Mouse (Mus musculus) hindbrain, postnatal 0 days (tissue): ENCODE results near the gene H2-M10.6. TPM values are rescaled to one million over a fixed set of nuclear protein-coding genes. Genes with fewer than 3 reads are reported as not detected.
A peak's percentile ranks its signal among the peaks of the same experiment; 100 is the strongest.
"Not testable (repeated sequence)": the region's sequence is repeated elsewhere in the genome, so short reads cannot be mapped to it uniquely, and the experiment has no call there.

Source experiments
- ATAC-seq: fragments of 200-750 bp; cut with Nextera tagmentation; 2 replicates; pipeline ENCODE4 v1.8.0; 2017; ENCODE audit warnings: mild to moderate bottlenecking, moderate TSS enrichment, moderate library complexity
- DNase-seq: peaks from one replicate; pipeline ENCODE4 v3.0.0-alpha.2; 2015; ENCODE audit warnings: low spot score
- H3K27ac ChIP-seq: fragments of 300-500 bp; sonication (generic); 2 replicates; pipeline ENCODE4 v1.5.1; 2014; ENCODE audit warnings: mild to moderate bottlenecking
- H3K27me3 ChIP-seq: fragments of 300-500 bp; sonication (generic); 2 replicates; pipeline ENCODE4 v1.6.1; 2014; ENCODE audit warnings: low read length, mixed read lengths; ENCODE audit not compliant: insufficient read depth
- H3K36me3 ChIP-seq: fragments of 300-500 bp; sonication (generic); 2 replicates; pipeline ENCODE4 v1.6.1; 2014; ENCODE audit warnings: low read length, mixed read lengths; ENCODE audit not compliant: insufficient read depth
- H3K4me1 ChIP-seq: fragments of 300-500 bp; sonication (generic); 2 replicates; pipeline ENCODE4 v1.6.1; 2014; ENCODE audit warnings: antibody characterized with exemption, low read length, mixed read lengths; ENCODE audit not compliant: insufficient read depth
- H3K4me2 ChIP-seq: fragments of 300-500 bp; sonication (generic); 2 replicates; pipeline ENCODE4 v1.6.1; 2014; ENCODE audit warnings: low read depth, mild to moderate bottlenecking, low read length, moderate library complexity, mixed read lengths
- H3K4me3 ChIP-seq: fragments of 300-500 bp; sonication (generic); 2 replicates; pipeline ENCODE4 v1.5.1; 2014; ENCODE audit warnings: low read length
- H3K9ac ChIP-seq: fragments of 300-500 bp; sonication (generic); replicated peaks from 2 replicates; pipeline ENCODE4 v1.6.1; 2014; ENCODE audit warnings: mild to moderate bottlenecking, low read length, moderate library complexity, mixed read lengths
- H3K9me3 ChIP-seq: fragments of 300-500 bp; sonication (generic); 2 replicates; pipeline ENCODE4 v1.6.1; 2016; ENCODE audit warnings: low read length, mixed read lengths
- CTCF ChIP-seq: IDR thresholded peaks from 2 replicates; pipeline ENCODE4 v1.5.1; 2016; ENCODE audit warnings: antibody characterized with exemption, control low read depth, low read depth
- WGBS: fragments of 180-500 bp; shearing (Covaris S2); extraction: QIAGEN DNeasy Blood & Tissue Kit; methylation state at CpG from one replicate; pipeline ENCODE4 v1.1.7; 2014; 5-methylcytosine and 5-hydroxymethylcytosine counted together
- polyA plus RNA-seq: library from polyadenylated mRNA; unstranded; fragments of >200 nt; fragmentation: Nextera tagmentation; extraction: Ambion mirVana; gene quantifications from 2 replicates; pipeline ENCODE4 v1.2.1, GENCODE M21; 2015
- total RNA-seq: library from RNA; depleted of rRNA; stranded (reverse); fragments of >200 nt; gene quantifications from 2 replicates; pipeline ENCODE4 v1.2.3, GENCODE M21; 2014; rRNA removed

H2-M10.6 gene
- total RNA-seq, result not detected in 2 replicates
- polyA plus RNA-seq, result not detected in 2 replicates

DNA sequence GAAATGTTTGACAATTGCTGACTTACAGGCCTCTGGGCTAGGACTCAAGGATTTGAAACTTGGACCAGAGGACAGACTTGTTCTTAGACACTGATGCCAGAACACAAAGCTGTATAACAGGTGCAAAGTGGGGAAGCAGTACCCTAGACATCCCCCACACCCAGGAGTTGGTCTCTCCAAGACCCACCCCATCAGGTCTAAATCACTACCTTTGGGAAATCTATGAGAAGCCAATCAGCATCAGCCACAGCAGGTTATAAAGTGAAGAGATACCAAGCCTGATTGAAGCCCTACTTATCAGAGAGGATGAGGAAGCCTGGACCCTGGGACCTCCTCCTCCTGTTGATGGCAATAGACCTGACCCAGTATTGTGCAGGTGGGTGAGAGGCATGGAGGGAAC lies at the start of gene H2-M10.6:
TSS of gene H2-M10.6 (plus strand) at position 301 of the 400 bp plus-strand sequence.
- Histone ChIP-seq H3K4me2 (no peak within 1 kb of the TSS), H3K36me3 (no peaks in the 10 kb centered on the region), H3K9me3 (no peaks in the 10 kb centered on the region), H3K4me3 (no peak within 1 kb of the TSS), H3K9ac (no peak within 1 kb of the TSS), H3K27ac (no peak within 1 kb of the TSS), H3K4me1 (no peaks in the 10 kb centered on the region), H3K27me3 (no peaks in the 10 kb centered on the region)
- DNase-seq (no peak), ATAC-seq (no peak)
- TF ChIP-seq CTCF, result no peak

DNA sequence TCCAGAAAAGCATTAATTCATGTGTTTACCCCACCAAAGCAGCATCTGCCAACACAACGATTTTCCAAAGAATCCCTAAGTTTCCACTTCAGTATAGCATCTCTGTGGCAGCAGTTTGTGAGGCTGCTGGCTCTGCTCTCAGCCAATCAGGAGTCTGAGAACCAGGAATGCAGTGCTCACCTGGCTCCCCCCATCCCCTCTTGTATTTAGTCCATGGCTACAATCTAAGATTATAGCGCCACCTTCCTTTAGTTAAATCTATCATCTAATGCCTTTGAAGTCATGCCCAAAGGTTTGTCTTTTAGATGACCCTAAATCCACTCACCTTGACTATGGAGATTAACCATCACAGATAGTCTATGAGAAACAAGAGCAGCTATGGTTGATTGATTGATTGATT lies 48.2 kb upstream of the H2-M10.6 start:
- ATAC-seq (0 out of 2 replicates have a peak, but pooled peaks have one; percentile 29), DNase-seq (peak; percentile 22)
- no peaks in the 10 kb centered on the region for H3K27me3 ChIP-seq
- H3K9ac ChIP-seq, result no peak overlapping the region
- H3K4me3 ChIP-seq, result no peak overlapping the region
- no peaks in the 10 kb centered on the region for H3K4me1 ChIP-seq
- no peaks in the 10 kb centered on the region for H3K9me3 ChIP-seq
- H3K36me3 ChIP-seq, result no peaks in the 10 kb centered on the region
- no peak overlapping the region for H3K27ac ChIP-seq
- 50% methylated on average over 2 of the region's 2 CpGs for WGBS
- no peak for TF ChIP-seq CTCF
- no peak overlapping the region for H3K4me2 ChIP-seq

DNA sequence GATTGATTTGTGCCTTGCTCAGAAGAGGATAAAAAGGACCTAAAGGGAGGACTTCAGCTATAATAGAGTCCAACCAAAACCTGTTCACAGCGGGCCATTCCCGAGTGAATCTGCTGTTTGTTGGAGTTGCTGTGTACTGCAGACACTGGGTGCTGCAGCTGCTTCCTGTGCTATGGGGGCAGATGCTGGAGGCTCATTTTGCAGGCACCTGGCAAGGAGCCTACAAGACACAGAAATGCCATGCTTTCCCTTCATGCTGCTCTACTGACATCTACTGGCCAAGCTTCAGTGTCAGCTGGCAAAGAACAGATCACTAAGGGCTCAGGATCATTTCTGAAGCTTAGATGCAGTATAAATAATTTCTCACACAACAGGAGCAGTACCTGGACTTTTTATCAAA lies 47.7 kb upstream of the H2-M10.6 start:
- H3K27me3 ChIP-seq, H3K4me3 ChIP-seq, H3K9ac ChIP-seq, H3K9me3 ChIP-seq, H3K27ac ChIP-seq, H3K4me2 ChIP-seq, H3K4me1 ChIP-seq, H3K36me3 ChIP-seq: not testable (repeated sequence)
- 30% methylated on average over 2 of the region's 2 CpGs for WGBS
- TF ChIP-seq CTCF, result peak; percentile 76
- DNase-seq (peak; percentile 82), ATAC-seq (peak; percentile 59; the same call in 1 of the 2 replicates)

DNA sequence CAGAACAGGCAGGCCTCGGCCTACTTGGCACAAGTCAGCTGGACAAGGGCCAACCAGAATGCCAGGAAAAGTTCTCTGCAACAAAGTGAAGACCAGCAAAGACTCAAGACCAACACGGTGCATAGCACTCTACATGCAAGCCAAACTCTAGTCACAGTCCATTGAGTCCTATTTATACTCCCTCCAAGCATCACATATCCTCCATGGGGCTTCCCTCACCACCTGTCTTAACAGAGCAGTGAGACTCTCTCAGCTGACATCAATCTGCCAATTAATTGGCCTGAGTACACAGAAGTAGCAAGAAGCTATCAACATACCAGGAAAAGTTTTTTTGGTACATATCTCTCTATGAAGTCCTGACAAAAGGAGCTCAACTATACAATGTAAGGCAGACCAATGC lies 46.6 kb upstream of the H2-M10.6 start:
- ATAC-seq, DNase-seq: not testable (repeated sequence)
- 50% methylated on average over 2 of the region's 2 CpGs for WGBS

DNA sequence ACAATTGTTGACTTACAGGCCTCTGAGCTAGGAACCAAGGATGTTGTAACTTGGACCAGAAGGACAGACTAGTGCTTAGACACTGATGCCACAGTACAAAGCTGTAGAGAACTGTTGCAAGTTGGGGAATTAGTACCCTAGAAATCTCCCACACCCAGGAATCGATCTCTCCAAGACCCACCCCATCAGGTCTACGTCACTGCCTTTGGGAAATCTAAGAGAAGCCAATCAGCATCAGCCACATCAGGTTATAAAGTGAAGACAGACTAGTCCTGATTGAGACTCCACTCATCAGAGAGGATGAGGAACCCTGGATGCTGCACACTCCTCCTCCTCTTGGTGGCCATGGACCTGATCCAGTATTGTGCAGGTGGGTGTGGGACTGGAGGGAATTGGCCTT lies 39.4 kb upstream of the H2-M10.6 start, which contains the start of gene H2-M10.5:
TSS of gene H2-M10.5 (plus strand) at position 301 of the 400 bp plus-strand sequence.
- not testable (repeated sequence) for H3K27me3 ChIP-seq, DNase-seq, H3K4me2 ChIP-seq, H3K36me3 ChIP-seq, H3K9me3 ChIP-seq, H3K4me1 ChIP-seq, H3K9ac ChIP-seq, ATAC-seq, H3K4me3 ChIP-seq, H3K27ac ChIP-seq
- WGBS, result 85% methylated on average over 2 of the region's 2 CpGs

More for the DNA sequence above, 46.6 kb upstream of the H2-M10.6 start:
- not testable (repeated sequence) for H3K27me3 ChIP-seq, H3K27ac ChIP-seq, H3K4me2 ChIP-seq, H3K9ac ChIP-seq, H3K36me3 ChIP-seq, H3K4me1 ChIP-seq, H3K4me3 ChIP-seq, H3K9me3 ChIP-seq

DNA sequence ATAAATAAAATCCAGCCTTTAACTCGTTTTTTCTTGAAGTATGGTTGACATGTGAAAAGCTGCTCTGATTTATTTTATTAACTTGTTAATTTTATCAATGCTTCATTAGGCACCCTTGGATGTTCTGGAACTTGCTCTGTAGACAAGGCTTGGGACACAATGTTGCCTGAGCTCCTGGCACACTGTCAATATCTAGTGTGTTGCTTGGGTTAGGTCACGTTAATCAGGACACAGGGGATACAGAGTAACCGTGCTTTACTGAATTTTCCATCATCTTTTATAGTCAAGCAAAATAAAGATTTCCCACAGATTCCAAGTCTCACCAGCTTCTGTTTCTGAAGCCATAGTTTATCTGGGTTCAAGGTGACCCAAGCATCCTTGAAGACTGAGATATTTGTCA lies 30.4 kb upstream of the H2-M10.6 start:
- Histone ChIP-seq H3K4me3 (no peak overlapping the region), H3K36me3 (no peaks in the 10 kb centered on the region), H3K27ac (no peak overlapping the region), H3K4me2 (no peak overlapping the region), H3K27me3 (no peaks in the 10 kb centered on the region), H3K9ac (no peak overlapping the region), H3K4me1 (no peaks in the 10 kb centered on the region), H3K9me3 (no peaks in the 10 kb centered on the region)
- ATAC-seq (no peak), DNase-seq (no peak)
- no peak for TF ChIP-seq CTCF
- WGBS, result 57% methylated on average over 3 of the region's 3 CpGs

DNA sequence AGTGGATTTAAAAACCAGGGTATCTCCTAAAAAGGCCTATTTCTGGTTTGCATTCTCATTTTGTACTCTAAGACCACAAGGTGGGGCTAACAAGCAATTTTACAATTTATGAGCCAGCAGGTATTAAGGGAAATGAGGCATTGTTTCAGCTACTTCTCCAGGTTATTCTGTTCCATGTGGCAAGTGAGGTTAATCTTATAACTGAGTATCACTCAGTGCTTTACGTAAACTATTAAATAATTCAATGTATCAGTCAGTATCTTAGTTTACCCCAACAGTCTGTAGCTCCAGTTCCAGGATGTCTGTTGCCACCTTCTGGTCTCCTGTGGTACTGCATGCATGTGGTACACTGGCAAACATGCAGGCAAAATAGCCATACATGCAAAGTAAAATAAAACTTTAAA lies 25.5 kb upstream of the H2-M10.6 start:
- TF ChIP-seq CTCF, result peak; percentile 80
- not testable (repeated sequence) for H3K4me3 ChIP-seq, H3K36me3 ChIP-seq, H3K27ac ChIP-seq, H3K27me3 ChIP-seq, H3K9ac ChIP-seq, H3K4me1 ChIP-seq, H3K9me3 ChIP-seq, H3K4me2 ChIP-seq
- peak; percentile 17 for DNase-seq
- WGBS, result 46% methylated on average over 1 of the region's 1 CpGs
- peak; percentile 40; the same call in 1 of the 2 replicates for ATAC-seq
